Mouse (Mus musculus) heart, adult 2 months (tissue): Measurements from ENCODE around the gene Mfap4. TPM values are rescaled to one million over a fixed set of nuclear protein-coding genes. Genes with fewer than 3 reads are reported as not detected.
A peak's percentile ranks its signal among the peaks of the same experiment; 100 is the strongest.

Source experiments
- DNase-seq, 2 experiments: peaks; one replicate each; pipeline ENCODE4 v3.0.0; 2021
- H3K27ac ChIP-seq: fragments of 200-600 bp; 2 replicates; pipeline ENCODE4 v1.8.1; 2022
- H3K27me3 ChIP-seq: fragments of 200-500 bp; 2 replicates; pipeline ENCODE4 v1.6.1; 2012; ENCODE audit warnings: mild to moderate bottlenecking, low read length, inconsistent platforms, mixed read lengths; ENCODE audit not compliant: control insufficient read depth, insufficient read depth
- H3K36me3 ChIP-seq: fragments of 200-500 bp; 2 replicates; pipeline ENCODE4 v1.6.1; 2012; ENCODE audit warnings: low read length, inconsistent platforms; ENCODE audit not compliant: control insufficient read depth, insufficient read depth
- H3K4me1 ChIP-seq: fragments of 200-500 bp; 2 replicates; pipeline ENCODE4 v1.6.1; 2011; ENCODE audit warnings: low read length; ENCODE audit not compliant: control insufficient read depth, insufficient read depth
- H3K4me3 ChIP-seq: fragments of 200-600 bp; 2 replicates; pipeline ENCODE4 v1.8.1; 2022
- H3K79me2 ChIP-seq: fragments of 200-500 bp; replicated peaks from 2 replicates; pipeline ENCODE4 v1.6.1; 2012; ENCODE audit warnings: mild to moderate bottlenecking, inconsistent platforms, low read length, moderate library complexity, mixed read lengths; ENCODE audit not compliant: control insufficient read depth, insufficient read depth
- H3K9ac ChIP-seq: fragments of 200-500 bp; 2 replicates; pipeline ENCODE4 v1.6.1; 2012; ENCODE audit warnings: low read depth, mild to moderate bottlenecking, control low read depth, inconsistent platforms, low read length, mixed read lengths
- CTCF ChIP-seq: fragments of 200-600 bp; IDR thresholded peaks from 2 replicates; pipeline ENCODE4 v1.8.1; 2022; ENCODE audit warnings: antibody characterized with exemption, mild to moderate bottlenecking, moderate library complexity
- EP300 ChIP-seq: fragments of 200-500 bp; IDR thresholded peaks from 2 replicates; pipeline ENCODE4 v1.6.1; 2011; ENCODE audit warnings: low read depth, low read length, control low read depth; ENCODE audit not compliant: insufficient read depth
- POLR2A ChIP-seq: fragments of 200-500 bp; IDR thresholded peaks from 2 replicates; pipeline ENCODE4 v1.6.1; 2011; ENCODE audit warnings: mild to moderate bottlenecking, low read depth, low read length, control low read depth; ENCODE audit not compliant: insufficient read depth
- WGBS: fragments of 180-500 bp; shearing (Covaris S2); methylation state at CpG from one replicate; pipeline ENCODE4 v1.1.7; 2018; 5-methylcytosine and 5-hydroxymethylcytosine counted together
- intact Hi-C: fragments of 180-260 bp; cut with DNase I; formaldehyde crosslinking; loops from one replicate; pipeline ENCODE4 v1.15.1; 2025
- polyA plus RNA-seq: library from polyadenylated mRNA; depleted of rRNA; stranded (reverse); fragments of >200 nt; gene quantifications from 2 replicates; pipeline ENCODE4 v1.2.3, GENCODE M21; 2012
- total RNA-seq, 2 experiments: library from RNA; stranded (reverse); gene quantifications; 2 replicates each; pipeline ENCODE4 v1.2.3; 2021

Gene Mfap4
- total and polyA plus RNA-seq, 3 experiments: 18.4 to 125 (median 22.9) TPM

GRCm38 (mm10) chr11:61486458-61487219 lies 1.4 kb downstream of the Mfap4 start:
- no peaks in the 10 kb centered on the region for H3K36me3 ChIP-seq
- TF ChIP-seq CTCF: no peak
- no peak for TF ChIP-seq POLR2A
- no peak for TF ChIP-seq EP300
- no peak overlapping the region for H3K9ac ChIP-seq
- no peak overlapping the region for H3K4me3 ChIP-seq
- 86% methylated on average over 14 of the region's 14 CpGs for WGBS
- no peak for DNase-seq
- H3K79me2 ChIP-seq: no peaks in the 10 kb centered on the region
- intact Hi-C loops: no loop called here
- no peaks in the 10 kb centered on the region for H3K27me3 ChIP-seq
- H3K27ac ChIP-seq: no peak overlapping the region
- H3K4me1 ChIP-seq: peaks cover 2% of the 10 kb centered on the region; the same call in 1 of the 2 replicates

DNA sequence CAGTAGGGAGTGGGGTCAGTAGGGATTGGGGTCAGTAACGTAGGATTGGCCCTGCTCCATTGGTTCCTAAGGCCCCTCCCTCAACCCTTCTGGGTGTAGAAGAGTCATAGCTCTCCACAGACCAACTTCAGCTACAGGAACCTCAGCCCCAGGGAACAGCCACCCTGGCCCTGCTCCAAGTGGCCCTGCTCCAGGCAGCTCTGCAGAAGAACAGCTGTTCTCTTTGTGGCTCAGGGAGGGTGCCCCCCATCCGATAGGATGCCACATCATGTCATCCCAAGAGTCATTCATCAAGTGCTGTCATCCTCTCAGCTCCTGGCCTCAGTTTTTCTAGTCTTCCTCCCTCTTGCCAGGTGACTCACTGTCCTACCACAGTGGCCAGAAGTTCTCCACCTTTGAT lies 2.2 kb downstream of the Mfap4 start:
- 13% methylated on average over 2 of the region's 2 CpGs for WGBS
- Histone ChIP-seq H3K4me3 (no peak overlapping the region), H3K27me3 (no peaks in the 10 kb centered on the region), H3K36me3 (no peaks in the 10 kb centered on the region), H3K4me1 (peaks cover 2% of the 10 kb centered on the region; the same call in 1 of the 2 replicates), H3K79me2 (no peaks in the 10 kb centered on the region), H3K27ac (no peak overlapping the region), H3K9ac (no peak overlapping the region)
- intact Hi-C loops: no loop called here
- peak; percentile 63 to 67 for DNase-seq
- TF ChIP-seq POLR2A (no peak), EP300 (no peak), CTCF (no peak)

GRCm38 (mm10) chr11:61487936-61488335 lies 2.7 kb downstream of the Mfap4 start:
- Histone ChIP-seq H3K27ac (no peak overlapping the region), H3K9ac (no peak overlapping the region), H3K4me3 (no peak overlapping the region), H3K36me3 (no peaks in the 10 kb centered on the region), H3K79me2 (no peaks in the 10 kb centered on the region), H3K4me1 (peaks cover 3% of the 10 kb centered on the region; the same call in 1 of the 2 replicates), H3K27me3 (no peaks in the 10 kb centered on the region)
- TF ChIP-seq EP300 (no peak), POLR2A (no peak), CTCF (no peak)
- 84% methylated on average over 7 of the region's 7 CpGs for WGBS
- intact Hi-C loops: no loop called here
- no peak for DNase-seq

GRCm38 (mm10) chr11:61489085-61489484 lies 3.9 kb downstream of the Mfap4 start:
- WGBS: 97% methylated on average over 2 of the region's 2 CpGs
- no peak overlapping the region for H3K27ac ChIP-seq
- TF ChIP-seq CTCF: no peak
- no peak for TF ChIP-seq POLR2A
- TF ChIP-seq EP300: no peak
- H3K79me2 ChIP-seq: no peaks in the 10 kb centered on the region
- DNase-seq: no peak
- H3K9ac ChIP-seq: no peak overlapping the region
- intact Hi-C loops: no loop called here
- H3K27me3 ChIP-seq: no peaks in the 10 kb centered on the region
- no peak overlapping the region for H3K4me3 ChIP-seq
- peaks cover 5% of the 10 kb centered on the region for H3K4me1 ChIP-seq
- no peaks in the 10 kb centered on the region for H3K36me3 ChIP-seq

DNA sequence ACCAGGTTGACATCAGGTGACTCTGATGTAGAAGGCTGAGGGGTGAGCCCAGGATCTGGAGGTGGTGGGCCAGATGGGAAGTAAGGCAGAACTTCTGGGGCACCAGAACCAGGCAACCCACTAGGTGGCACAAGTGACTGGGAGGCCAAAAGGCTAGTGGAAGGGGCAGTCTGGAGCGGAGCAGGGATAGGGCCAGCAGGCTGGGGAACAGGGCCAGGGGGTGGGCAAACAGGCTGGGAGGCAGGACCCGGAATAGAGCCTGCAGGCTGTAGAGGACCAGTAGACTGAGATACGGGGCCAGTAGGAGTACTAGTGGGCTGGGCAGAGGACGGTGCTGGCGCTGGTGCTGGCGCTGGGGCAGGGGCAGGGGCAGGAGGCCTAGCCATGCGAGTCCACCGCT lies 4.6 kb downstream of the Mfap4 start:
- Histone ChIP-seq H3K9ac (no peak overlapping the region), H3K27ac (no peak overlapping the region), H3K27me3 (no peaks in the 10 kb centered on the region), H3K79me2 (no peaks in the 10 kb centered on the region), H3K4me3 (no peak overlapping the region), H3K4me1 (peaks cover 5% of the 10 kb centered on the region), H3K36me3 (no peaks in the 10 kb centered on the region)
- 91% methylated on average over 8 of the region's 8 CpGs for WGBS
- DNase-seq: no peak
- TF ChIP-seq POLR2A: no peak
- TF ChIP-seq EP300: no peak
- TF ChIP-seq CTCF: no peak
- intact Hi-C loops: loop anchor here (5.0 kb wide), 1 partner anchor 313 kb away; the partner anchor contains the start of gene Usp22

- 91% methylated on average over 22 of the region's 22 CpGs for WGBS
- DNase-seq: no peak
- Histone ChIP-seq H3K4me3 (no peak overlapping the region), H3K4me1 (peaks cover 5% of the 10 kb centered on the region), H3K27me3 (no peaks in the 10 kb centered on the region), H3K79me2 (no peaks in the 10 kb centered on the region), H3K9ac (no peak overlapping the region), H3K27ac (no peak overlapping the region), H3K36me3 (no peaks in the 10 kb centered on the region)
- intact Hi-C loops: loop anchor here (5.0 kb wide), 1 partner anchor 314 kb away; the partner anchor contains the start of gene Usp22
- no peak for TF ChIP-seq CTCF
- TF ChIP-seq POLR2A: no peak
These were observed 5.8 kb downstream of the Mfap4 start for GRCm38 (mm10) chr11:61490944-61491520.
